Mouse (Mus musculus) G1E (cell line): ENCODE results near the gene Zfp687.

Experiments
- CTCF ChIP-seq: IDR thresholded peaks from 2 replicates; pipeline ENCODE4 v1.5.1; 2012; ENCODE audit warnings: low read depth, low read length, inconsistent platforms, mixed read lengths
- GATA1 ChIP-seq: IDR thresholded peaks from 2 replicates; pipeline ENCODE4 v1.6.1; 2012; ENCODE audit warnings: borderline replicate concordance, low read length, inconsistent platforms, mixed read lengths
- GATA2 ChIP-seq: IDR thresholded peaks from 2 replicates; pipeline ENCODE4 v1.6.1; 2012; ENCODE audit warnings: low read depth, low read length, inconsistent platforms, borderline replicate concordance
- POLR2AphosphoS5 ChIP-seq: IDR thresholded peaks from 2 replicates; pipeline ENCODE4 v1.6.1; 2012; ENCODE audit warnings: low read depth, low read length, inconsistent platforms; ENCODE audit not compliant: insufficient replicate concordance
- TAL1 ChIP-seq: conservative IDR thresholded peaks from 2 replicates; pipeline ENCODE4 v1.6.1; 2012; ENCODE audit warnings: low read depth, low read length, inconsistent platforms, mixed read lengths

DNA sequence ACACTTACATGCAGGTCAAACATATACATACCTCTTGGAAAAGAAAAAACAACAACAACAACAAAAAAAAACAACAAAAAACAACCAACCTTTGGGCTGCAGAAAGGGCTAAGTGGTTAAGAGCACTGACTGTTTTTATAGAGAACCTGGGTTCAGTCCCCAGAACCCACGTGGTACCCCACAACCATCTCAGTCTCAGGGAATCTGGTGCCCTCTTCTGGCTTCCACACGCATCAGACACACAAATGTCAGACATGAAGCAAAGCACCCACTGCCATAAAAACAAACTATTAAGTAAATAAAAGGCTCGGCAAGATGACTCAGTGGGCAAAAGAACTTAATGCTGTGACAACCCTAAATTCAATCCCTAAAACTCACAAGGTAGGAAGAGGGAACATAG lies 14.7 kb upstream of the Zfp687 start:
- TF ChIP-seq TAL1 = no peak
- TF ChIP-seq GATA1 = no peak
- no peak for TF ChIP-seq CTCF
- TF ChIP-seq GATA2 = no peak
- no peak for TF ChIP-seq POLR2AphosphoS5
